Mouse (Mus musculus) urinary bladder, postnatal 10 days (tissue): ENCODE results near the gene Ints3.

ENCODE experiments used
- DNase-seq: peaks from one replicate; pipeline ENCODE4 v3.0.0; 2022; ENCODE audit warnings: low spot score

Ints3 gene

GRCm38 (mm10) chr3:90391004-90391403 lies 42.4 kb downstream of the Ints3 start:
- DNase-seq, result no peak

- no peak for DNase-seq
Measured at GRCm38 (mm10) chr3:90389511-90390490, 43.6 kb downstream of the Ints3 start, which contains the start of gene Slc27a3. Gene Slc27a3 (minus strand): TSS chr3:90389938.

GRCm38 (mm10) chr3:90388726-90389510 lies 44.5 kb downstream of the Ints3 start:
- DNase-seq, result no peak

GRCm38 (mm10) chr3:90388192-90388591 lies 45.2 kb downstream of the Ints3 start:
- DNase-seq, result no peak

- DNase-seq, result no peak
Measured at GRCm38 (mm10) chr3:90387483-90387882, 45.9 kb downstream of the Ints3 start.

- DNase-seq, result no peak
Measured at GRCm38 (mm10) chr3:90386817-90387216, 46.6 kb downstream of the Ints3 start.

GRCm38 (mm10) chr3:90384851-90385375 lies 48.5 kb downstream of the Ints3 start:
- DNase-seq, result no peak

GRCm38 (mm10) chr3:90383690-90384089 lies 49.7 kb downstream of the Ints3 start:
- no peak for DNase-seq

- DNase-seq, result no peak
Measured at GRCm38 (mm10) chr3:90381727-90382126, 51.7 kb downstream of the Ints3 start.

- no peak for DNase-seq
Measured at GRCm38 (mm10) chr3:90378496-90378895, 54.9 kb downstream of the Ints3 start.

GRCm38 (mm10) chr3:90376247-90376585 lies 57.2 kb downstream of the Ints3 start:
- DNase-seq, result no peak

GRCm38 (mm10) chr3:90375562-90376246 lies 57.7 kb downstream of the Ints3 start:
- no peak for DNase-seq

- DNase-seq, result no peak
Measured at GRCm38 (mm10) chr3:90374368-90374767, 59.1 kb downstream of the Ints3 start.

GRCm38 (mm10) chr3:90373432-90374028 lies 59.9 kb downstream of the Ints3 start:
- no peak for DNase-seq

GRCm38 (mm10) chr3:90372817-90373216 lies 60.6 kb downstream of the Ints3 start:
- DNase-seq, result no peak

GRCm38 (mm10) chr3:90371857-90372256 lies 61.6 kb downstream of the Ints3 start:
- DNase-seq, result no peak

- no peak for DNase-seq
Measured at GRCm38 (mm10) chr3:90369041-90369440, 64.4 kb downstream of the Ints3 start.

GRCm38 (mm10) chr3:90367001-90367632 lies 66.3 kb downstream of the Ints3 start:
- DNase-seq, result no peak

- no peak for DNase-seq
Measured at GRCm38 (mm10) chr3:90362346-90362745, 71.1 kb downstream of the Ints3 start.

GRCm38 (mm10) chr3:90361476-90361875 lies 71.9 kb downstream of the Ints3 start:
- DNase-seq, result no peak

- no peak for DNase-seq
Measured at GRCm38 (mm10) chr3:90359230-90359629, 74.2 kb downstream of the Ints3 start.
